Mouse (Mus musculus) small intestine, adult 2 months (tissue): ENCODE results near the gene Fig4.

Experiments used
- CTCF ChIP-seq: fragments of 200-500 bp; IDR thresholded peaks from 2 replicates; pipeline ENCODE4 v1.5.1; 2012; ENCODE audit warnings: low read depth, mild to moderate bottlenecking, control low read depth, inconsistent platforms, low read length, moderate library complexity, mixed read lengths; ENCODE audit not compliant: insufficient replicate concordance, insufficient read length; ENCODE audit errors: extremely low read depth
- POLR2A ChIP-seq: fragments of 200-500 bp; IDR thresholded peaks from 2 replicates; pipeline ENCODE4 v1.6.1; 2012; ENCODE audit warnings: low read depth, mild to moderate bottlenecking, control low read depth, inconsistent platforms, low read length, moderate library complexity

- TF ChIP-seq CTCF (no peak), POLR2A (no peak)
These were observed 8.3 kb downstream of the Fig4 start for GRCm38 (mm10) chr10:41294734-41295133.
